Mouse (Mus musculus): ENCODE measurements around the gene Cracr2a. TPM values are rescaled to one million over a fixed set of nuclear protein-coding genes. Genes with fewer than 3 reads are reported as not detected.

Cracr2a gene
- polyA plus RNA-seq, 1 experiment from 2014 or later: 0.32 TPM

DNA sequence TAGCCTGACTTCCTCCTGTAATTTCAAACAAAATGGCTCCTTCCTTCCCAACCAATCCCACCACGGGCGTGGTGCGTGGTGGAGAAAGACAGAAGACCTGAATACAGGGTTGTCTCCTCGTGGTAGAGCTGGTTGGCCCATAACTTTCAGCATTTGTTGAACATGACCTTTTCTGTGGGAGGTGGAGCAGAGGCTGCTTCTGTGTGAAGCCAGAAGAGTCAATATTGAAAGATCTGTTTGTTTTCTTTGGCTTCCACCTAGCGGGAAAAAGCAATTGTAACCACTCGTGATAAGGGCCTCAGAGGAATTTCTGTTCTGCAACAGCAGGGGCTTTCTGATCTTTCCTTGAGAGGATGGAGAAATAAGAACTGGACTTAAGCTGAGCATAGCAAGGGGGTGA lies 5.6 kb upstream of the Cracr2a start:
- Histone ChIP-seq H3K36me3 (ENCODE audit: control insufficient read depth, insufficient read depth) (no peaks in the 10 kb centered on the region), H3K4me3 (replicated peaks; ENCODE audit: low read length) (no peak overlapping the region), H3K4me1 (replicated peaks; ENCODE audit: control insufficient read depth, insufficient read depth, low read length) (no peaks in the 10 kb centered on the region), H3K9me3 (ENCODE audit: control insufficient read depth, low read length) (no peaks in the 10 kb centered on the region), H3K9ac (replicated peaks; ENCODE audit: low read depth, low read length) (no peak overlapping the region), H3K27me3 (replicated peaks; ENCODE audit: control insufficient read depth, insufficient read depth, low read length) (no peaks in the 10 kb centered on the region), H3K27ac (ENCODE audit: low read length) (no peak overlapping the region), H3K4me2 (ENCODE audit: low read length) (no peak overlapping the region)
- 83% methylated on average over 6 of the region's 6 CpGs for WGBS
- ATAC-seq: no peak

DNA sequence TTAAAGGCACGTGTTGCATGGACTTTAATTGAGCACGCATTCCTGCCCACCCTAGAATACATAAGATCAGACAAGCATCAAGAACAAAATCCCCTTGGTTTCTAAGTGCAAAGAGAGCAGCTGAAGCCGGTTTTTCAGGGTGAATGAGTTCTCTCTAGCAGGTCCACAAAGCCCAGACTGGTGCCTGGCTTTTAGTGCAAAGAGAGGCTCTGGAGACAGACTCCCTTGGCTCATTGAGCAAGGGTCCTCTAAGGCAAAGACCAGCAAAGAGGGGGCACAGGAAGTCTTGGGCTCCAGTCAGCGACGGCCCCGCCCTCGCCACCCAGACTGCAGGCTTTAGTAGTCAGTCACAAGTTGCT lies 287 bp upstream of the Cracr2a start:
- no peaks in the 10 kb centered on the region for H3K36me3 ChIP-seq (ENCODE audit: control insufficient read depth, insufficient read depth)
- H3K9me3 ChIP-seq (ENCODE audit: control insufficient read depth, low read length): no peaks in the 10 kb centered on the region
- H3K4me1 ChIP-seq (replicated peaks; ENCODE audit: control insufficient read depth, insufficient read depth, low read length): peaks cover 7% of the 10 kb centered on the region
- H3K27ac ChIP-seq (ENCODE audit: low read length): no peak overlapping the region
- H3K9ac ChIP-seq (replicated peaks; ENCODE audit: low read depth, low read length): peak overlapping the region; percentile 23; the same call in 1 of the 2 replicates
- H3K4me2 ChIP-seq (ENCODE audit: low read length): peak overlapping the region; percentile 70
- ATAC-seq: no peak
- H3K4me3 ChIP-seq (replicated peaks; ENCODE audit: low read length): peak overlapping the region; percentile 39
- WGBS: 9% methylated on average over 7 of the region's 7 CpGs
- H3K27me3 ChIP-seq (replicated peaks; ENCODE audit: control insufficient read depth, insufficient read depth, low read length): no peaks in the 10 kb centered on the region

DNA sequence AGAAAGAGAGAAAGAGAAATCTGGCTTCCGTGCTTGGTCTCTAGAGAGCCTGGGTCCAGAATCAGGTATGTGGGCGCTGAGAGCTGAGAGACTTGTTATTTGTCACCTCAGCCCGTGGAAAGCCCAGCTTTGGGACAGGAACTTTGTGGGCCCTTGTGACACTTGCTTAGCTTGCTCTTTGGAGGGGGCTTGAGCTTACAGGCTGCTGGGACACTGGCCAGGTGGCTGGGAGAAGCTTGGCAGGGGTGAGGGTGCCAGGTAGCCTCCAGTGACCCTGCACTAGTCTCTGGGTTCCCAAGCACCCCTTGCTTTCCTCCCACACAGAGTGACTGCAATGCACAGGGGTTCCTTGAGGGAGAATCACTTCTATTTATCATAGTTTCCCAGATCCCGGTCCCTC lies 2.4 kb downstream of the Cracr2a start:
- Histone ChIP-seq H3K27me3 (replicated peaks; ENCODE audit: control insufficient read depth, insufficient read depth, low read length) (no peaks in the 10 kb centered on the region), H3K36me3 (ENCODE audit: control insufficient read depth, insufficient read depth) (no peaks in the 10 kb centered on the region), H3K9ac (replicated peaks; ENCODE audit: low read depth, low read length) (no peak overlapping the region), H3K4me2 (ENCODE audit: low read length) (no peak overlapping the region), H3K4me1 (replicated peaks; ENCODE audit: control insufficient read depth, insufficient read depth, low read length) (peaks cover 7% of the 10 kb centered on the region), H3K4me3 (replicated peaks; ENCODE audit: low read length) (no peak overlapping the region), H3K9me3 (ENCODE audit: control insufficient read depth, low read length) (no peaks in the 10 kb centered on the region), H3K27ac (ENCODE audit: low read length) (no peak overlapping the region)
- ATAC-seq: no peak
- WGBS: 62% methylated on average over 4 of the region's 4 CpGs

GRCm38 (mm10) chr6:127565951-127566732 lies 5.0 kb downstream of the Cracr2a start:
- peaks cover 4% of the 10 kb centered on the region for H3K4me1 ChIP-seq (replicated peaks; ENCODE audit: control insufficient read depth, insufficient read depth, low read length)
- H3K4me3 ChIP-seq (replicated peaks; ENCODE audit: low read length): no peak overlapping the region
- no peak overlapping the region for H3K27ac ChIP-seq (ENCODE audit: low read length)
- H3K36me3 ChIP-seq (ENCODE audit: control insufficient read depth, insufficient read depth): no peaks in the 10 kb centered on the region
- WGBS: 85% methylated on average over 7 of the region's 7 CpGs
- H3K4me2 ChIP-seq (ENCODE audit: low read length): no peak overlapping the region
- no peaks in the 10 kb centered on the region for H3K9me3 ChIP-seq (ENCODE audit: control insufficient read depth, low read length)
- no peak for ATAC-seq
- no peaks in the 10 kb centered on the region for H3K27me3 ChIP-seq (replicated peaks; ENCODE audit: control insufficient read depth, insufficient read depth, low read length)
- no peak overlapping the region for H3K9ac ChIP-seq (replicated peaks; ENCODE audit: low read depth, low read length)

DNA sequence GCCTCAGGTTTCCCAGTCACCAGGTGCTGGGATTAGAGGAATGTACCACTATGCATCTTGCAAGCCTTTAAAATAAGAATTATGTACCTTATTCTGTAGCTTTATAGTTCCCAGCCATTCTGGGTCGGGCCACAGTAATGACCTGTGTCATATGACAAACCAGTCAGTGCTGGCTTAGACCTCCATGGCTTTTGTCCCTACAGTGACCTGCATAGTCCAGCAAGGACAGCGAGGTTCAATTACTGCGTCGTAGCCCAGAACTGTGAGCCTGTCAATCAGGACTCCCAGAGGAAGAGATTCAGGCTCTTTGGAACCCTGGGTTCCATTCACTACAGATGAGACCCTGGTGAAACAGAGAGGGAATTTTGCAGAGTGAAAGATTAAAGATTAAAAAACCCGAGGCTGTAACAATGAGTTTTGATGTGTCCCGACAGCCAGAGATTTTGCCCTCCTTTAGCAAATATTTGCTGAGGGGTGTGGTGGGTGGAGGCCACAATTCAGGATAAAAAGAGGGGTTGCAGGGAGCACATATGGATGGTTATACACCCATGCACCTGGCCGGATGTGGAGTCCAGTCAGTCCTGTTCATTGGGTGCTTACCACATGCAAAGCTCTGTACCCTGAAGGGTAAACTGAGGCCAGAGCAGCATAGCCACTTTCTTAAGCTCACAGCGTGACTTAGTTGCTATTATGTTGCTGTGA lies 10.9 kb downstream of the Cracr2a start:
- H3K27ac ChIP-seq (ENCODE audit: low read length): no peak overlapping the region
- no peaks in the 10 kb centered on the region for H3K36me3 ChIP-seq (ENCODE audit: control insufficient read depth, insufficient read depth)
- no peaks in the 10 kb centered on the region for H3K9me3 ChIP-seq (ENCODE audit: control insufficient read depth, low read length)
- no peak overlapping the region for H3K4me3 ChIP-seq (replicated peaks; ENCODE audit: low read length)
- H3K9ac ChIP-seq (replicated peaks; ENCODE audit: low read depth, low read length): no peak overlapping the region
- ATAC-seq: no peak
- H3K4me2 ChIP-seq (ENCODE audit: low read length): no peak overlapping the region
- H3K27me3 ChIP-seq (replicated peaks; ENCODE audit: control insufficient read depth, insufficient read depth, low read length): no peaks in the 10 kb centered on the region
- WGBS: 56% methylated on average over 8 of the region's 8 CpGs
- H3K4me1 ChIP-seq (replicated peaks; ENCODE audit: control insufficient read depth, insufficient read depth, low read length): no peaks in the 10 kb centered on the region

- no peaks in the 10 kb centered on the region for H3K9me3 ChIP-seq (ENCODE audit: control insufficient read depth, low read length)
- H3K27ac ChIP-seq (ENCODE audit: low read length): no peak overlapping the region
- H3K9ac ChIP-seq (replicated peaks; ENCODE audit: low read depth, low read length): no peak overlapping the region
- WGBS: 75% methylated on average over 11 of the region's 11 CpGs
- no peaks in the 10 kb centered on the region for H3K4me1 ChIP-seq (replicated peaks; ENCODE audit: control insufficient read depth, insufficient read depth, low read length)
- no peaks in the 10 kb centered on the region for H3K27me3 ChIP-seq (replicated peaks; ENCODE audit: control insufficient read depth, insufficient read depth, low read length)
- no peak overlapping the region for H3K4me3 ChIP-seq (replicated peaks; ENCODE audit: low read length)
- H3K36me3 ChIP-seq (ENCODE audit: control insufficient read depth, insufficient read depth): no peaks in the 10 kb centered on the region
- ATAC-seq: no peak
- H3K4me2 ChIP-seq (ENCODE audit: low read length): no peak overlapping the region
These were observed 12.8 kb downstream of the Cracr2a start for GRCm38 (mm10) chr6:127573779-127574463.

DNA sequence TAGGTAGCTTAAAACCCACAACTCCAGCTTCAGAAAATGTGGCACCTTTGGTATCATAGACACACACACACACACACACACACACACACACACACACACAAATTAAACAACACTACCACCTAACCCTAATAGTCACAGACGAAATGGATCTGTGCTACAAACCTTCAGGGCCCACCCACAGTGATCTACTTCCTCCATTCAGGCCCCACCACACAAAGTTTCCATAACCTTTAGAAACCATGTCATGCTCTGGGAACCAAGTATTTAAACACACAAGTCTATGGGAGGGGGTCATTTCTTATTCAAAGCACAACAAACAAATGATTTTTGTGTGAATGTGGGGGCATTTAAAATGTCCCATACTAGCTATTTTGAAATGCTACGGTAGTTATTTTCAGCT lies 14.1 kb downstream of the Cracr2a start:
- Histone ChIP-seq H3K4me1 (replicated peaks; ENCODE audit: control insufficient read depth, insufficient read depth, low read length) (no peaks in the 10 kb centered on the region), H3K27ac (ENCODE audit: low read length) (no peak overlapping the region), H3K27me3 (replicated peaks; ENCODE audit: control insufficient read depth, insufficient read depth, low read length) (no peaks in the 10 kb centered on the region), H3K4me3 (replicated peaks; ENCODE audit: low read length) (no peak overlapping the region), H3K36me3 (ENCODE audit: control insufficient read depth, insufficient read depth) (no peaks in the 10 kb centered on the region), H3K9ac (replicated peaks; ENCODE audit: low read depth, low read length) (no peak overlapping the region), H3K9me3 (ENCODE audit: control insufficient read depth, low read length) (no peaks in the 10 kb centered on the region), H3K4me2 (ENCODE audit: low read length) (no peak overlapping the region)
- no peak for ATAC-seq
- WGBS: 87% methylated on average over 2 of the region's 2 CpGs

DNA sequence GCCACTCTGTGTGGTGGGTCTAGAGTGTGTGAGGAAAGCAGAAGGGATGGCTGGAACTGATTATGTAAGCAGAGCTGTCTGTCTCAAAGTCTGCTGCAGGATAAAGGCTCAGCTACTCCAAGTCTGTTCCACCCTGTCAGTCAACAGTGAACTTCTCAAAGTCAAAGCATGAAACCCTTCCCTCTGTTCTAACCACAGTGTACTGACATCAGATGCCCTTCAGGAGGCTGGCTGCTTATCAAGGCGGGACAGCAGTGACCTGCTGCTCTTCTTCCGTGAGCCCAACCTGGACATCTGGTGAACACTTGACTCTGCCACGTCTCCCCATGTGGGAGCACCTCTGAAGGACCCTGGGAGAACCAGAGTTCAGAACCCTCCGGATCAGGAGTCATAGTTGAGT lies 16.6 kb downstream of the Cracr2a start:
- ATAC-seq: no peak
- no peaks in the 10 kb centered on the region for H3K27me3 ChIP-seq (replicated peaks; ENCODE audit: control insufficient read depth, insufficient read depth, low read length)
- 80% methylated on average over 4 of the region's 4 CpGs for WGBS

DNA sequence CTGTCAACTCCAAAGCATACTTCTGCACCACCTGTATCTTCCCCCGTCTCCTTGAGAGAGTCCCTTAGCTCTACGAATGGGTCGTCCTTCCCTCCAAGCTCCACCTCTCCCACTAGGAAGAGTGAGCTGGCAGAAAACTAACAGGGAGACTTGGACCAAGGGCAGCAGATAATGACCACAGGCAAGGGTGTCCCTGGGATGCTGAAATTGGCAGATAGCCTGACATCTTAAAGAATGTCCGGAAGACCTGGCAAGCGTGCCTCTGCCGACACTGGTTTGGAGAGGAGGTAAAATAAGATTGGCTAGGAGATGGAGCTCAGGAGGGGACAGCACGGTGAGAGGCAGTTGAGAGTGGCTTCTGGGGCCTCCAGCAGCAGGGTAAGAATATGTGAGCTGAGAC lies 17.2 kb downstream of the Cracr2a start:
- H3K4me2 ChIP-seq (ENCODE audit: low read length): no peak overlapping the region
- no peak overlapping the region for H3K9ac ChIP-seq (replicated peaks; ENCODE audit: low read depth, low read length)
- no peak for ATAC-seq
- H3K36me3 ChIP-seq (ENCODE audit: control insufficient read depth, insufficient read depth): no peaks in the 10 kb centered on the region
- H3K9me3 ChIP-seq (ENCODE audit: control insufficient read depth, low read length): no peaks in the 10 kb centered on the region
- no peak overlapping the region for H3K4me3 ChIP-seq (replicated peaks; ENCODE audit: low read length)
- no peaks in the 10 kb centered on the region for H3K27me3 ChIP-seq (replicated peaks; ENCODE audit: control insufficient read depth, insufficient read depth, low read length)
- H3K4me1 ChIP-seq (replicated peaks; ENCODE audit: control insufficient read depth, insufficient read depth, low read length): peaks cover 9% of the 10 kb centered on the region
- no peak overlapping the region for H3K27ac ChIP-seq (ENCODE audit: low read length)
- WGBS: 81% methylated on average over 7 of the region's 7 CpGs

More for the DNA sequence above, 16.6 kb downstream of the Cracr2a start:
- Histone ChIP-seq H3K9me3 (ENCODE audit: control insufficient read depth, low read length) (no peaks in the 10 kb centered on the region), H3K36me3 (ENCODE audit: control insufficient read depth, insufficient read depth) (no peaks in the 10 kb centered on the region), H3K4me1 (replicated peaks; ENCODE audit: control insufficient read depth, insufficient read depth, low read length) (peaks cover 8% of the 10 kb centered on the region), H3K27ac (ENCODE audit: low read length) (no peak overlapping the region), H3K4me3 (replicated peaks; ENCODE audit: low read length) (no peak overlapping the region), H3K4me2 (ENCODE audit: low read length) (no peak overlapping the region), H3K9ac (replicated peaks; ENCODE audit: low read depth, low read length) (no peak overlapping the region)
